In the genomic region with DNA sequence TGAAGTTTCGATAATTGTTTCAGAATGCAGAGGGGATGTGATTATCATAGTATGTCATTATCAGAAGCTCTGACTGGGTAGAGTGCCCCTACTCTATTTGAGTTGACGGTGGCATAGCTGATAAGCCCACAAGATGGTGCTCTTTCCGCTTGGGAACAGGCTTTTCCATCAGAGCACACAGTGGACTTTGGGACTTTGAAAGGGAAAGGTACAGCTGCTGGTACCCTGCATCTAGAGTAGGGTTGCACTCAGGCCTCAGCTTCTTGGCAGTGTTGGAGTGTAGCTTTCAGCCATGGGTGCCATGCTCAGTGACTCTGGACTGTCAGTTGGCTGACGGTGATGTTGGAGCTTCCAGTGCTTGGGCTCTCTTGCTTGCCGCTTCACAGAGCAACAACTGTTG, we compare ENCODE assay signal across 9 mouse cellular contexts. TPM values are rescaled to one million over a fixed set of nuclear protein-coding genes. Genes with fewer than 3 reads are reported as not detected.
A peak's percentile ranks its signal among the peaks of the same experiment; 100 is the strongest.
DNase-seq lines count a peak whose midpoint lies in the region; ATAC-seq and TF ChIP-seq lines count a peak whose summit lies in the region.
"Had no signal": no experiment of that assay in that cellular context is flagged by ENCODE, and none has a peak within 500 bp of the region (broad histone marks: within the 10 kb centered on the region; RNA-seq: fewer than 3 reads in every experiment).

No protein-coding gene starts in this region.

- no peaks in the 10 kb centered on the region for H3K4me1 ChIP-seq in lung, postnatal 0 days (ENCODE audit: insufficient read depth, low read depth, low read length)
- H3K4me1 ChIP-seq in kidney, embryonic 14.5 days (ENCODE audit: control insufficient read depth, insufficient read depth, low read length), result no peaks in the 10 kb centered on the region
- H3K4me1 ChIP-seq: liver, embryonic 13.5 days had no signal

- no peak overlapping the region for H3K27ac ChIP-seq in lung, postnatal 0 days (ENCODE audit: low read length)
- H3K27ac ChIP-seq in kidney, embryonic 14.5 days (ENCODE audit: low read depth, low read length), result no peak overlapping the region
- H3K27ac ChIP-seq: liver, embryonic 13.5 days had no signal

- no peak overlapping the region for H3K4me3 ChIP-seq in lung, postnatal 0 days (ENCODE audit: low read depth, low read length)
- H3K4me3 ChIP-seq in kidney, embryonic 14.5 days (ENCODE audit: low read length), result no peak overlapping the region
- H3K4me3 ChIP-seq: liver, embryonic 13.5 days had no signal

- 75% methylated on average over 5 of the region's 5 CpGs for WGBS in lung, postnatal 0 days
- 73% methylated on average over 5 of the region's 5 CpGs for WGBS in kidney, embryonic 14.5 days

- DNase-seq in embryo, embryonic 10 days (ENCODE audit: low spot score), result peak; percentile 57
- no peak for DNase-seq in embryo, embryonic 9.5 days (ENCODE audit: extremely low spot score)
- DNase-seq in lung, postnatal 0 days (ENCODE audit: low spot score), result no peak
- DNase-seq in lung, postnatal 25 days (ENCODE audit: low spot score), result no peak
- DNase-seq in retina, embryonic 14.5 days (ENCODE audit: low spot score), result peak; percentile 61
- no peak for DNase-seq in testis, postnatal 14 days (ENCODE audit: low spot score)
- DNase-seq in heart, postnatal 4 days, result no peak

- no peaks in the 10 kb centered on the region for H3K27me3 ChIP-seq in lung, postnatal 0 days (replicated peaks; ENCODE audit: insufficient read depth, low read length)
- H3K27me3 ChIP-seq in kidney, embryonic 14.5 days (ENCODE audit: control insufficient read depth, insufficient read depth, low read length), result no peaks in the 10 kb centered on the region
- H3K27me3 ChIP-seq: liver, embryonic 13.5 days had no signal

- H3K9me3 ChIP-seq in lung, postnatal 0 days (ENCODE audit: low read length), result no peaks in the 10 kb centered on the region
- H3K9me3 ChIP-seq in kidney, embryonic 14.5 days (ENCODE audit: control insufficient read depth, low read length), result no peaks in the 10 kb centered on the region
- H3K9me3 ChIP-seq: liver, embryonic 13.5 days had no signal

- peaks cover 44% of the 10 kb centered on the region for H3K36me3 ChIP-seq in lung, postnatal 0 days (ENCODE audit: insufficient read depth, low read length)
- H3K36me3 ChIP-seq in kidney, embryonic 14.5 days (ENCODE audit: control insufficient read depth, insufficient read depth, low read length), result peaks cover 38% of the 10 kb centered on the region

- no peak for ATAC-seq in lung, postnatal 0 days
- 0 out of 2 replicates have a peak, but pooled peaks have one; percentile 49 for ATAC-seq in kidney, embryonic 14.5 days (ENCODE audit: low FRiP score, low TSS enrichment)

- H3K4me2 ChIP-seq in lung, postnatal 0 days (replicated peaks; ENCODE audit: low read depth, low read length), result no peak overlapping the region
- H3K4me2 ChIP-seq in kidney, embryonic 14.5 days (replicated peaks; ENCODE audit: low read depth, low read length), result no peak overlapping the region
- H3K4me2 ChIP-seq: liver, embryonic 13.5 days had no signal

- no peak for TF ChIP-seq EP300 in lung, postnatal 0 days (IDR thresholded peaks at IDR 0.05)

- H3K9ac ChIP-seq in lung, postnatal 0 days (replicated peaks; ENCODE audit: low read depth), result no peak overlapping the region
- H3K9ac ChIP-seq in kidney, embryonic 14.5 days (ENCODE audit: low read depth, low read length), result no peak overlapping the region
- H3K9ac ChIP-seq: liver, embryonic 13.5 days had no signal

- peak; percentile 53 for TF ChIP-seq CTCF in lung, postnatal 0 days (IDR thresholded peaks at IDR 0.05)

RNA-seq across cellular contexts. Expression of gene Zkscan6, which starts 13.3 kb away (rescaled TPM):
- 12.5 and 13.3 TPM in 2 replicates for polyA plus RNA-seq in lung, postnatal 0 days (2015; fragmentation: Nextera tagmentation; extraction: Ambion mirVana)
- polyA plus RNA-seq in kidney, embryonic 14.5 days (2014; fragmentation: Nextera tagmentation; extraction: Ambion mirVana), result 10.4 and 13.4 TPM in 2 replicates
- 1 to 10 TPM; 7.0 to 7.3 TPM for total RNA-seq in heart, postnatal 4 days (2021)

RNA-seq across cellular contexts. Expression of gene Map2k4, which starts 32.2 kb away (rescaled TPM):
- 42.2 and 45.1 TPM in 2 replicates for polyA plus RNA-seq in lung, postnatal 0 days (2015; fragmentation: Nextera tagmentation; extraction: Ambion mirVana)
- 58.0 and 82.5 TPM in 2 replicates for polyA plus RNA-seq in kidney, embryonic 14.5 days (2014; fragmentation: Nextera tagmentation; extraction: Ambion mirVana)
- total RNA-seq in heart, postnatal 4 days (2021), result 10 to 100 TPM; 59.3 to 60.8 TPM

Comparison
In these comparisons a context has a peak if more than half of its experiments do, and no peak if none do; other contexts are left out.
1. DNase-seq: peak in embryo, embryonic 10 days (single experiment) and retina, embryonic 14.5 days (single experiment); none in embryo, embryonic 9.5 days (single experiment), lung, postnatal 0 days (single experiment), lung, postnatal 25 days (single experiment), testis, postnatal 14 days (single experiment) and heart, postnatal 4 days (single experiment).